Mouse (Mus musculus) pancreas, adult 10 weeks (tissue): ENCODE measurements around the gene Pygo2. TPM values are rescaled to one million over a fixed set of nuclear protein-coding genes. Genes with fewer than 3 reads are reported as not detected.

Experiments
- polyA plus RNA-seq: library from polyadenylated mRNA; stranded (reverse); fragments of 350-450 nt; fragmentation: Illumina TruSeq; extraction: RNeasy Lipid Tissue Mini Kit (QIAGEN cat#74804); gene quantifications from one replicate; pipeline ENCODE4 v1.2.3, GENCODE M21; 2015; ENCODE audit warnings: low read depth, low replicate concordance; ENCODE audit not compliant: insufficient read depth

The Pygo2 gene
- polyA plus RNA-seq: 15.3 TPM

DNA sequence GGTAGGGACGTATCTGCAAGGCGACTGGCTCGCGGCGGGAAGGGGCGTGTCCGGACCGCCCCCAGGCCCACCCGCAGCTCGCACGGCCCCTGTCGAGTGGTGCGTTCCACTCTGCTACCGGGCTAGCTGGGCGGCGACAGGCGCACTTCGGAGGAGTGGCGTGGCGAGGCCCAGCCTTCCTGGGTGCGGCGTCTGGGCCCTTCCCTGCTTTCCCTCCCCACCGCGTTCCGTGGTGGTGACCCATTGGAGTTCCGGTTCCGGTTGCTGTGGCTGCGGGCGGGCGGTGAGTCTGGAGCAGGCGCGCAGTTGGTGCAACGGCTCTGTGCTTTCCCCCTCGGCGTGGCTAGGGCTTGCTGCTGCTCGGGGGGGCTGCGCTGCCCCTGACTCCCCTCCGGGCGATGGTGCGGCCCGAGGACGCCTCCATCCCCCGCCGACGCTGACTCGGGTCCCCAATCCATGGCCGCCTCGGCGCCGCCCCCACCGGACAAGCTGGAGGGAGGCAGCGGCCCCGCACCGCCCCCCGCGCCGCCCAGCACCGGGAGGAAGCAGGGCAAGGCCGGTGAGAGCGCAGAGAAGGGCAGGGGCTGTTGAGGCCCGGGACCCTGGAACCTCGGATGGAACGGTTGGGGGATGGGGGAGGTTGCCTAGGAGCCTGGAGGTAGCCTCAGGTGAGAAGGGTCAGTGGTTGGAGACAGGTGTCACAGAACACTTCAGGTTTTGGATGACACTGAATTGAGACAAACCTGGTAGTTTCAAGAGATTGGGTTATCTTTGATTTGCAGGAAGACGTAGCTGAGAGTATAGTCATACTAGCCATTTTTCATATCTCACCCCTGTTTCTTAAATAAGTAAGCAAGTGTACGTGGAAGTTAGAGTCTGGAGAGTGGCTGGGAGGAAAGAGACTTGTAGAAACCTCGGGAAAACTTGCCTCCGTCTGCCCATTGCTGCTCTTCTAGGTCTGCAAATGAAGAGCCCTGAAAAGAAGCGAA is at the start of gene Pygo2:
Pygo2 (plus strand) TSS at position 44 of the 989 bp plus-strand sequence.

DNA sequence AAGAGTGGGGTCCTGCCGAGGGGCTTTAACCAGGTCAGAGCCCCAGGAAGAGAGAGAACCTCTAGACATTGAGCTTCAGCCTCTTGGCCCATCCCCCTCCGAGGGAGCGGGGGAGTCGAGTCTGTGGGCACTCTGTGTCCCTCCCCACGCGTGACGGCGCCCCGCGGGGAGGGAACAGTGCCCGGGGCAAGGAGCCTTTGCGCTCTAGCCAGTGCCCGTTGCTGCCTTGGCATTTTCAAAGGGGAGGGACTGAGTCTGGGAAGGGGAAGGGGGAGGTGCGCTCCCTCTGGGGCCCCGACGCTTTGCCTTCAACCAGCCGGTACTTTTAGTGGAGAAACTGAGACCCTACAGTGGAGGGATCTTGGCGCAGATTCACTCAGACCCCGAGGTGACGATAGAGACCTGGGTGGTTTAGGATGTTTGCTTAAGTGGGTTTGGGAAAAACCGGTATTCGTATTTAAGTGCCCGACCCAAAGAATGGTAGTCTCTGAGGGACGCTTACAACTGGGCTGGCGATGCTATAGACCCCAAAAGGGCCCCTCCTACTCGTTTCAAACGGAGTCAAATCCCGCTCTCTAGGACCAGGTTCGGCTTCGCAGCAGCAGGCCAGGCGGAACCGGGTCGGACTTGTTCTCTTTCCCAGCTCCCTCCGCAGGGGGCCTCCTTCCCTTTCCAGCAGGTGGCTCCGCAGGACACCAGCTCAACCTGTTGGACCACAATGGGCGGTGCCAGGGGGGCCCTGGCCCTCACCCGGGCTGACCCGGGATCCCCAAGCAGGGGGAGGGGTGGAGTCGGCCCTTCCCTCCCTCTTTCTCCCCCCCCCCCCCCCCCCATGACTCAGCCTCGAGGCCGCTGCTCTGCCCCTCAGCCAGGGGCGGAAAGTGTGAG is 35.8 kb upstream of the Pygo2 start, which contains the start of gene Zbtb7b:
Zbtb7b (minus strand) TSS at position 771 of the 888 bp plus-strand sequence.

DNA sequence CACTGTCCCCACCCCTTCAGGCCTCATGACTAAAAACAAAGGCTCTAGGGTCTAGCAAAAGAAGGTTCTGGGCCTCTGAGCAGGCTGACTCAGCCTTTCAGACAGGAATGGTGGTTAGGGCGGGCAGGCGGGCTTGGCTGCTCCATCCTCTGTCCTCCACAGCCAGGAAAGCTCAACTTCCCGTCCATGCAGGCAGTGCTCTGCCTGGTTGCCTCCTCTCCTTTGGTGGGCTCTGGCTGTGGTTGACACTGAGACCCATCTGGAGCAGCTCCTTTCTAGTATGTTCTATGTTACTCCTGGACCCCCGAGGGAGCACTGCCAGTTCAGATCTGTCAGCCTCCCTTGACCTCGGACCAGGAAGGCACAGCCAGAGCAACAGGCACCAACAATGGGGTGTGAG is 27.3 kb upstream of the Pygo2 start, which contains the start of gene Lenep:
Lenep (minus strand) TSS at position 101 of the 400 bp plus-strand sequence.

DNA sequence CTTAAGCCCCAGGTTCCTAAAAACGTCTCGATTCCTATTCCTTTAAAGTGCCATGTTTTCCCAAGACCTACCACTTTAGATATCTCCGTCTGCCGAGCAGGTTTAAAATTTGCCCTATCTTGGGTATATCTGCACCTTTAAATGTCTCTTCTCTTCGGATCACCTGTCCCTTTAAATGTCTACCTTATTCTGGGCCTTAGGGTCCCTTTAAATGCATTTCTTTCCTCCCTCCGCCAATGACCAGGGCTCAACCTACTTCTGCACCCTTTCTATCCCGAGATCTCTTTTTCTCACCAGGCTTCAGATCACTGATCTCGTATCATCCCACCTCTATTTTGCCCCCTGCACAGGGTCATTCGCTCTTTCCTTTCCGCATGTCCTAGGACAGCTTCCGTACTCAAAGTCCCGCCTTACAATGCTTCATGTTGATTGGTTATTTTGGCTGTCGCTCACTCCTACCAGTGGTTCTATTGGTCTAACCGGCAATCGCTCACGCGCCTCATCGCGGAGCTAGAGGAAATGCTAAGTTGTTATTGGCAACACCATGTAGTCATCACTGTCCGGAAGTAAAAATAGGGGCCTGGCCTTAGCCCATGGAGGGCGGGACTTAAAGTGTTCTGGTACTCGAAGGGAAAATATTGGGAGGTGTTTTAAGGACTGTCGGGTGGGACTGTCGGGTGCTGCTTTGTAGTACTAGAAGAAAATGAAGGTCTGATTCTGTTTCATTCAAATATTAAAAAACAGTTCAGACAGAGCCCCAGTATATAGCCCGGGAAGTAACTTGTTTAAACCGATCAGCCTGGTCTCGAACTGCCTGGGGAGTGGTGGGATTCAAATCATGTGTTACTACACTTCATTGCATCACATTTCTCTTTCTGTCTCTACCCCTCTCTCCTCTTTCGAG is 18.3 kb upstream of the Pygo2 start, which contains the start of gene Flad1:
Flad1 (minus strand) TSS at position 381 of the 904 bp plus-strand sequence.

DNA sequence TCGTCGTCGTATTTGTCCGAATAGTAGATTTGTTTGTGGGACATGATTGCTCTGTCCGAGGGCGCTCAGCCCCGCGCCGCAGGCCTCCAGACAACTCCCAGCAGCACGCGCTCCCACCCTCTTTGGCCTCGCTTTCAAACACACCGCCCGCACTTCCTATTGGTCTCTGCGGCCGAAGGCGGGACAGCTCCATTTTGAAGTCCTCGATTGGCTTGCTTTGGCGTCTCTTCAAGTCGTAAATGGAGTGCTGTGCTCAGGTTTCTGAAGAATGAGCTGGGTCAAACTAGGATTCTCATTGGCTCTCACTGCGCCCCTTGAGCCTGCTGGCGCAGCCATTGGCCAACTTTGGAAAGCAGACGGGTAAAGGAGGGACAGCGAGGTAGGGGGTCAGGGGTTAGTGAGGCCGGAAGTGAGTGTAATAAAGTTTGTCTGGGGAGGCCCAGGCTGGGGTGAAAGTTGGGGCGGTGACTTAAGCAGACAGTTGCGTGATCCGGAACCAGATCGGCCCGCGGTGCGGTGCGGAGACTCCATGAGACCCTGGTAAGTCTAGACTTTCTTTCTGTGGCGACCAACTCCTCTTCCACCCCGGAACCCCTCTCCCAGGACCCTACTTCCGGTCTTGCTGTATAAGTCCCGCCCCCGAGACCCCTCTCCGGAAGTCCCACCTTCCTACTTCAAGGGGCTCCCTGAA is 11.7 kb upstream of the Pygo2 start, which contains the start of the genes Cks1b and Shc1:
Cks1b (minus strand) TSS at position 214 of the 691 bp plus-strand sequence.
Shc1 (plus strand) TSS at position 274 of the 691 bp plus-strand sequence.

DNA sequence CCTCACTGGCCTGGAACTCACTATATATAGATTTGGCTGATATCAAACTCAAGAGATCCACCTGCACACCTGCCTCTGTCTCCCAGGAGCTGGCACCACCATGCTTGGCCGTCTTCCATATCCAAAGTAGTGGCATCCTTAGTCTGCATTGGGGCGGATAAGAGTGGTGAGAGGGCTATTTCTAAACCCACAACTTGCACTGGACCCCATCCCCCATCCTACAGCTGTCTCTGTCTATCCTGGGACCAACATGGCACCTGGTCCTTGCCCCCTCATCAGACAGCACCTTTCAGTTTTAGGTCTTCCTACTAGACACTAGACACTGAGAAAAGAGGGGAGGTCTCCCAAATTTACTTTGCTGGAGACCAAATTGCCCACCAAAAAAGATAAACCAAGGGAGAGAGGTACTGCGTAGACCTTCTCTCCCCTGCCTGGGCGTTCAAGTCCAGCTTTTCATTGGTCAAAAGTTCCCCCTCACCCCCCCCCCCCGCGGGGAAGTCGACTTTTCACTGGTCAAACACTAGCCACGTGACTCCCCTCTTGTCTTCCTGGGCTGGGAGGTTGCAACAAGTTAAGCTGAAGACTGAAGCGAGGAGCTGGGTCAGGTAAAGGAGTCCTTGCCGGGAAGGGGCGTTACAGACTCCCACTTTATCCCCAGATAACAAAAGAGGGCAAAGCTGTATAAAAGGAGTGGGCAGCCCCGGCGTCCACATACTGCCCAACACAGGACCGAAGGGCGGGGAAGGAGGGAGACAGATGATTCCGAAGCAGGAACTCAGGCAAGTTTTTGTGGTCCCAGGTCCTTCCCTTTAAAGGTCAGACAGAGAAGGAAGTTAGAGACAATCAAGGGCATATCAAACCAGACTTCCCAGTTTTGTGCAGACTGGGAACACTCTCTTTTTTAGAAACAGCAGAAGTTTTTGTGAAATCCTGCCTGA is 6.4 kb downstream of the Pygo2 start, which contains the start of gene Pbxip1:
Pbxip1 (plus strand) TSS at position 531 of the 938 bp plus-strand sequence.

DNA sequence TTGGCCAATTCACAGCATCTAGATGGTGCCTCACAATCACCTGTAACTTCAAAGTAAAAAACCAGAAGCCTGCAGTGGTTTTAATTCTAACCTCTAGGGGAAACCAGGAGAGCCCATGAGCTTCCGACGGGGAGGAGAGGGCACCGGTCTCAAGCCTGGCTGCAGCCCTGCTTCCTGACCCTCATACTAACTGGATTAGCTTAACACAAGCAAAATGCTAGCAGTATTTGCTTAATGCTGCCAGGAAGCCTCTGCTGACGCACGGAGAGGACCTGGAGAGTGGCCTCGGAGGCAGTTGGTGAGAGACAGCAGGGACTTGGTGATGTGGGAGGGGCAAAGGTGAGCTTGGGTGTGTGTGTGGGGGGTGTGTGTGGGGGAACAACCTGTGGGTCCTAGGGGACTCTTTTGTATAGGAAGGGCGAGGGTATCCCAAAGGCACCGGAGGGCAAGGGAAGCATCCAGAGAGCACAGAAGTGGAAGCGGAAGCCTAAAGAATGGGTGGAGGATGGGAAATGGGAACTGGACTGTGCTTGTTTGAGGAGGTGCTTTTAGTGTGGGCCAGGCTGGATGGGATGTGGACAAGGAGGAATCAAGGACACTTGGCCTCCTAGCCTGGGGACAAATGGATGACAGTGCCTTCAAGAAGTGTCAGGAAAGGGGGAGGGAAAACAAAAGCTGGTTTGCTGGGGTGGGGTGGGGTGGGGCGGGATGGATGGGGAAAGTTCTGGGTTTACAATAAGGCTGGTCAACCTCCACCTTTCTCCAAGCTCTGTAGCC is 24.6 kb downstream of the Pygo2 start, which contains the start of gene Pmvk:
Pmvk (plus strand) TSS at position 141 of the 777 bp plus-strand sequence.

Other genes starting within 250 kb of the Pygo2 start
- gene Fam189b, start 247.1 kb upstream of the Pygo2 start, polyA plus RNA-seq: 5.7 TPM
- 18.0 TPM for gene Gba, start 227.3 kb upstream of the Pygo2 start, polyA plus RNA-seq
- 20.7 TPM for gene Thbs3, start 215.0 kb upstream of the Pygo2 start, polyA plus RNA-seq
- gene Mtx1, start 203.1 kb upstream of the Pygo2 start, polyA plus RNA-seq: 31.8 TPM
- gene Muc1, start 201.2 kb upstream of the Pygo2 start, polyA plus RNA-seq: 71.5 TPM
- 94.1 TPM for gene Krtcap2, start 184.2 kb upstream of the Pygo2 start, polyA plus RNA-seq
- gene Trim46, start 183.9 kb upstream of the Pygo2 start, polyA plus RNA-seq: 2.9 TPM
- 46.0 TPM for gene Dpm3, start 170.9 kb upstream of the Pygo2 start, polyA plus RNA-seq
- gene Slc50a1, start 159.6 kb upstream of the Pygo2 start, polyA plus RNA-seq: 48.2 TPM
- 15.3 TPM for gene Efna1, start 149.1 kb upstream of the Pygo2 start, polyA plus RNA-seq
- not detected for gene Efna3, start 107.2 kb upstream of the Pygo2 start, polyA plus RNA-seq
- gene Efna4, start 92.2 kb upstream of the Pygo2 start, polyA plus RNA-seq: 0.52 TPM
- 66.8 TPM for gene Adam15, start 80.2 kb upstream of the Pygo2 start, polyA plus RNA-seq
- gene Dcst2, start 68.2 kb upstream of the Pygo2 start, polyA plus RNA-seq: not detected
- gene Dcst1, start 65.0 kb upstream of the Pygo2 start, polyA plus RNA-seq: not detected
- 9.6 TPM for gene Zbtb7b, start 35.4 kb upstream of the Pygo2 start, polyA plus RNA-seq
- 0.83 TPM for gene Lenep, start 27.4 kb upstream of the Pygo2 start, polyA plus RNA-seq
- 5.6 TPM for gene Flad1, start 18.3 kb upstream of the Pygo2 start, polyA plus RNA-seq
- 5.7 TPM for gene Cks1b, start 11.8 kb upstream of the Pygo2 start, polyA plus RNA-seq
- gene Shc1, start 11.8 kb upstream of the Pygo2 start, polyA plus RNA-seq: 14.1 TPM
- gene Pbxip1, start 6.5 kb downstream of the Pygo2 start, polyA plus RNA-seq: 14.1 TPM
- gene Pmvk, start 24.3 kb downstream of the Pygo2 start, polyA plus RNA-seq: 5.8 TPM
- gene Kcnn3, start 90.0 kb downstream of the Pygo2 start, polyA plus RNA-seq: 1.5 TPM